Mouse (Mus musculus): ENCODE measurements around the gene Uap1.
"Not testable (repeated sequence)": the region's sequence is repeated elsewhere in the genome, so short reads cannot be mapped to it uniquely, and the experiment has no call there.

Uap1 gene

DNA sequence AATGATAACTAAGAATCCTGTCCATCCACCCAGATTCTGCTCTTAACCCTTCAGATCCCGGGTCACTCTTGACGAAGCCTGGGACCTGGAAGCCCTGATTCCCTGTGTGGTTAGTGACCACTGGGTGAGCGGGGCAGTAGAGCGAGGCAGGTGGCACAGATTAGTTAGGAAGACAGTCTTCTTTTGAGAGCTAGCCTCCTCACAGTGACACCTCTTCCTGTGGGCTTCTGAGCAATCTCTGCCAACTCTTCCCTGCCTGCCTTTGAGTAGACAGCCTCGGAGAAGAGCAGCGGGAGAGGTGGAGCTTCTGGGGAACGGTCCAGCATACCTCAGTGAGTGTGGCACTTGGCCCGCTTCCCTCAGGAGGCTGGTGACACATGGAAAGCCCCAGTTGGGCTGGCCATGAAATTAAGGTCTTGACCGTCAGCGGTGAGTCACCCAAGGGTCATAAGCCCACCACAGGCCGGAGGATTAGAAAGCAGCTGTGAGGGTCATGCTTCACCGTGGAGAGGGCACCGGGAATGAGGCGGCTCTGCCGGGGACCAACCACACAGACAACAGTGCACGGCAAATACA lies 63.0 kb downstream of the Uap1 start:
- DNase-seq, result no peak

- DNase-seq, result peak; percentile 46 to 55
These were observed 64.0 kb downstream of the Uap1 start, which contains the start of gene Ddr2 for GRCm38 (mm10) chr1:170110516-170111332. Gene Ddr2, minus strand, starts transcription at chr1:170110762.

DNA sequence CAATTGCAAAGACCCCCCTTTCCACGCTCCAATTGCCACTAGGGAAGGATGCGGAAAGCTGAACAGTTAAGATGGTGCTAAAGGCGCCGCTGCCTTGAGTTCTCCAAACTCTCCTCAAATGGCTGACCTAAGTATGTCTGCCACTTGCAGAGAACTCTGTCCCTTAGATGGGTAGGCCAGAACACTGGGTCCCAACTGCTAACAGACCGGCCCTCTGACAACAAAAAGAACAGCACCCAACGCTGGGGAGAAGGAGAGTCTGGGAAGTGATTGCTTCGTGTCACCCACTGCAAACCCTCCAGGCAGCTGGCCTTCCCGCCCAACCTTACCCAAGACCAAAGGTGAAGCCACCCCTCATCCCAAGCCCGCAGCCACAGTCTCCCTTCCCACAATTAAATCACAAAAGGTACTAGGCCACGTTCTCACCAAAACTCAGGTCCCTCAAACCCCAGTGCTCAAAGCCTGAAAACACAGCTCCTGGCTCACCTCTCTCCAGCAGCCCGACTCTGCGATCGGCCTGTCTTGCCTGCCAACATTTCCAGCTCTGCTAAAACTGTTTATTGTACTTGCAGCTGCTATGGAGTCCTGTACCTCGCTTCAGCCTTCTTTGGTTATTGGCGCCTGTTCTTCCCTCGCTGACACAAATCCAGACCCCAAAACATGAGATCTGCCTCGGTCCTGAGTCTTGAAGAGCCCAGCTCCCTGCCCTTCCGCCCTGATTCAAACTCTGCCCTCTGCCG lies 64.8 kb downstream of the Uap1 start:
- DNase-seq, result peak in 1 of 2 experiments; percentile 26

- not testable (repeated sequence) for DNase-seq
These were observed 71.9 kb downstream of the Uap1 start for GRCm38 (mm10) chr1:170102814-170103213.
